Mouse (Mus musculus): ENCODE measurements around the gene Exoc3l2. TPM values are rescaled to one million over a fixed set of nuclear protein-coding genes. Genes with fewer than 3 reads are reported as not detected.

The Exoc3l2 gene
- polyA plus RNA-seq, 1 experiment: 0.94 TPM

- Histone ChIP-seq H3K27me3 (ENCODE audit: control insufficient read depth, insufficient read depth, low read length) (no peaks in the 10 kb centered on the region), H3K4me3 (ENCODE audit: control insufficient read depth, insufficient read depth, low read length) (no peak overlapping the region), H3K27ac (ENCODE audit: control insufficient read depth, insufficient read depth, low read length) (no peak overlapping the region), H3K4me1 (replicated peaks; ENCODE audit: control insufficient read depth, insufficient read depth, low read length) (peaks cover 15% of the 10 kb centered on the region), H3K36me3 (ENCODE audit: control insufficient read depth, insufficient read depth, low read length) (peaks cover 14% of the 10 kb centered on the region)
- WGBS: 48% methylated on average over 4 of the region's 4 CpGs
- no peak for DNase-seq
- TF ChIP-seq CTCF (IDR thresholded peaks at IDR 0.05; ENCODE audit: borderline replicate concordance, control insufficient read depth, extremely low read depth, insufficient read depth, low read length, poor library complexity): no peak
Measured at GRCm38 (mm10) chr7:19424051-19424450, 39.1 kb upstream of the Exoc3l2 start.

- Histone ChIP-seq H3K36me3 (ENCODE audit: control insufficient read depth, insufficient read depth, low read length) (peaks cover 18% of the 10 kb centered on the region), H3K27me3 (ENCODE audit: control insufficient read depth, insufficient read depth, low read length) (no peaks in the 10 kb centered on the region), H3K27ac (ENCODE audit: control insufficient read depth, insufficient read depth, low read length) (no peak overlapping the region), H3K4me1 (replicated peaks; ENCODE audit: control insufficient read depth, insufficient read depth, low read length) (0 out of 2 replicates have a peak, but pooled peaks cover 2% of the 10 kb centered on the region), H3K4me3 (ENCODE audit: control insufficient read depth, insufficient read depth, low read length) (no peak overlapping the region)
- TF ChIP-seq CTCF (IDR thresholded peaks at IDR 0.05; ENCODE audit: borderline replicate concordance, control insufficient read depth, extremely low read depth, insufficient read depth, low read length, poor library complexity) (no peak), POLR2A (IDR thresholded peaks at IDR 0.05; ENCODE audit: control insufficient read depth, extremely low read depth, insufficient read depth, low read length, poor library complexity) (no peak)
- WGBS: 84% methylated on average over 6 of the region's 6 CpGs
- no peak for DNase-seq
Measured at GRCm38 (mm10) chr7:19426349-19426748, 36.8 kb upstream of the Exoc3l2 start.

GRCm38 (mm10) chr7:19426888-19427287, 36.2 kb upstream of the Exoc3l2 start:
- TF ChIP-seq POLR2A (IDR thresholded peaks at IDR 0.05; ENCODE audit: control insufficient read depth, extremely low read depth, insufficient read depth, low read length, poor library complexity) (no peak), CTCF (IDR thresholded peaks at IDR 0.05; ENCODE audit: borderline replicate concordance, control insufficient read depth, extremely low read depth, insufficient read depth, low read length, poor library complexity) (no peak)
- Histone ChIP-seq H3K4me1 (replicated peaks; ENCODE audit: control insufficient read depth, insufficient read depth, low read length) (no peaks in the 10 kb centered on the region), H3K27ac (ENCODE audit: control insufficient read depth, insufficient read depth, low read length) (no peak overlapping the region), H3K4me3 (ENCODE audit: control insufficient read depth, insufficient read depth, low read length) (no peak overlapping the region), H3K27me3 (ENCODE audit: control insufficient read depth, insufficient read depth, low read length) (no peaks in the 10 kb centered on the region), H3K36me3 (ENCODE audit: control insufficient read depth, insufficient read depth, low read length) (peaks cover 24% of the 10 kb centered on the region)
- no peak for DNase-seq
- 96% methylated on average over 6 of the region's 6 CpGs for WGBS

- no peak for DNase-seq
- Histone ChIP-seq H3K27ac (ENCODE audit: control insufficient read depth, insufficient read depth, low read length) (no peak overlapping the region), H3K4me3 (ENCODE audit: control insufficient read depth, insufficient read depth, low read length) (no peak overlapping the region), H3K27me3 (ENCODE audit: control insufficient read depth, insufficient read depth, low read length) (no peaks in the 10 kb centered on the region), H3K36me3 (ENCODE audit: control insufficient read depth, insufficient read depth, low read length) (peaks cover 36% of the 10 kb centered on the region), H3K4me1 (replicated peaks; ENCODE audit: control insufficient read depth, insufficient read depth, low read length) (no peaks in the 10 kb centered on the region)
- TF ChIP-seq POLR2A (IDR thresholded peaks at IDR 0.05; ENCODE audit: control insufficient read depth, extremely low read depth, insufficient read depth, low read length, poor library complexity) (no peak), CTCF (IDR thresholded peaks at IDR 0.05; ENCODE audit: borderline replicate concordance, control insufficient read depth, extremely low read depth, insufficient read depth, low read length, poor library complexity) (no peak)
- 94% methylated on average over 15 of the region's 15 CpGs for WGBS
Measured at GRCm38 (mm10) chr7:19427999-19428650, 35.0 kb upstream of the Exoc3l2 start.

GRCm38 (mm10) chr7:19429726-19430125, 33.4 kb upstream of the Exoc3l2 start:
- Histone ChIP-seq H3K27ac (ENCODE audit: control insufficient read depth, insufficient read depth, low read length) (no peak overlapping the region), H3K27me3 (ENCODE audit: control insufficient read depth, insufficient read depth, low read length) (no peaks in the 10 kb centered on the region), H3K4me1 (replicated peaks; ENCODE audit: control insufficient read depth, insufficient read depth, low read length) (no peaks in the 10 kb centered on the region), H3K36me3 (ENCODE audit: control insufficient read depth, insufficient read depth, low read length) (peaks cover 52% of the 10 kb centered on the region), H3K4me3 (ENCODE audit: control insufficient read depth, insufficient read depth, low read length) (no peak overlapping the region)
- DNase-seq: no peak
- 86% methylated on average over 8 of the region's 8 CpGs for WGBS
- TF ChIP-seq CTCF (IDR thresholded peaks at IDR 0.05; ENCODE audit: borderline replicate concordance, control insufficient read depth, extremely low read depth, insufficient read depth, low read length, poor library complexity): no peak
- TF ChIP-seq POLR2A (IDR thresholded peaks at IDR 0.05; ENCODE audit: control insufficient read depth, extremely low read depth, insufficient read depth, low read length, poor library complexity): no peak

- Histone ChIP-seq H3K4me1 (replicated peaks; ENCODE audit: control insufficient read depth, insufficient read depth, low read length) (no peaks in the 10 kb centered on the region), H3K27ac (ENCODE audit: control insufficient read depth, insufficient read depth, low read length) (no peak overlapping the region), H3K27me3 (ENCODE audit: control insufficient read depth, insufficient read depth, low read length) (no peaks in the 10 kb centered on the region), H3K4me3 (ENCODE audit: control insufficient read depth, insufficient read depth, low read length) (no peak overlapping the region), H3K36me3 (ENCODE audit: control insufficient read depth, insufficient read depth, low read length) (peaks cover 52% of the 10 kb centered on the region)
- no peak for DNase-seq
- TF ChIP-seq CTCF (IDR thresholded peaks at IDR 0.05; ENCODE audit: borderline replicate concordance, control insufficient read depth, extremely low read depth, insufficient read depth, low read length, poor library complexity) (no peak), POLR2A (IDR thresholded peaks at IDR 0.05; ENCODE audit: control insufficient read depth, extremely low read depth, insufficient read depth, low read length, poor library complexity) (no peak)
- WGBS: 95% methylated on average over 6 of the region's 6 CpGs
Measured at GRCm38 (mm10) chr7:19430402-19430801, 32.7 kb upstream of the Exoc3l2 start.

GRCm38 (mm10) chr7:19432475-19432874, 30.7 kb upstream of the Exoc3l2 start:
- Histone ChIP-seq H3K27me3 (ENCODE audit: control insufficient read depth, insufficient read depth, low read length) (no peaks in the 10 kb centered on the region), H3K36me3 (ENCODE audit: control insufficient read depth, insufficient read depth, low read length) (peaks cover 64% of the 10 kb centered on the region), H3K4me1 (replicated peaks; ENCODE audit: control insufficient read depth, insufficient read depth, low read length) (no peaks in the 10 kb centered on the region), H3K27ac (ENCODE audit: control insufficient read depth, insufficient read depth, low read length) (no peak overlapping the region), H3K4me3 (ENCODE audit: control insufficient read depth, insufficient read depth, low read length) (no peak overlapping the region)
- 98% methylated on average over 2 of the region's 2 CpGs for WGBS
- TF ChIP-seq POLR2A (IDR thresholded peaks at IDR 0.05; ENCODE audit: control insufficient read depth, extremely low read depth, insufficient read depth, low read length, poor library complexity) (no peak), CTCF (IDR thresholded peaks at IDR 0.05; ENCODE audit: borderline replicate concordance, control insufficient read depth, extremely low read depth, insufficient read depth, low read length, poor library complexity) (no peak)
- no peak for DNase-seq

Measured in thymus, adult 2 months (tissue).